Comparison of ENCODE assay signal across 9 mouse cellular contexts in the genomic region with DNA sequence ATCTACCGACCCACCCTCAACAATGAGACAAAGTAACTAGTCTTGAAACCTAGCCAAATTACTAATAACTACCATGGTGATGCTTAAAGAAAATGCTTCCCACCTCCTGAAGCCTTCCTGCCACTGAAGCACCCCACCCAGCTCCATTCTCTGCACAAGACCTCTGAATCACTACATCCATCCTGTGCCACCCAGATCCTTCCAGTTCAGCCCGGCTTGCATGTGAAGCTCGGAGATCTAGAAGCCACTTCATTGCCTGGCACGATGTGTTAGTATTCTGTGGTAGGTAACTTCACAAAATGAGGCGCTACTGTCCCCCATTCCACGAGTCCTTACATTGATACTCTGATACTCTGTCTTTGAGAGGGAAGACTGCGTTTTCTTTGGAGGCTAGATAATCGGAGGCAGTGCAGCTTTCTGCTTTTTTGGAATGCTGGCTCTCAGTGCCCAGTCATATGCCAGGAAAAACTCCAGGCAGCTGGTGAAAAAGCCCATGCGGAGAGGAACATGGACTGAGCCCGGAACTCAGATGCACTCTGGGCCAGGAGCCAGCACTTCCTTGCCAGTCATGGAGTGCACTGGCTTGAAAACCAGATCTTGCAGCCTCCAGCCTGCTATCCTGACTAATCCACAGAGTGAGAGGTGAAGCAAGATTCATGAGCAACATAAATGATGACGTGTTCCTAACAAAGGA. TPM values are rescaled to one million over a fixed set of nuclear protein-coding genes. Genes with fewer than 3 reads are reported as not detected.
A peak's percentile ranks its signal among the peaks of the same experiment; 100 is the strongest.
DNase-seq lines count a peak whose midpoint lies in the region; ATAC-seq lines count a peak whose summit lies in the region.
"Had no signal": no experiment of that assay in that cellular context is flagged by ENCODE, and none has a peak within 500 bp of the region (broad histone marks: within the 10 kb centered on the region; RNA-seq: fewer than 3 reads in every experiment).

No protein-coding gene starts in this region.

- H3K9me3 ChIP-seq in embryonic facial prominence, embryonic 14.5 days (ENCODE audit: control insufficient read depth, low read length), result no peaks in the 10 kb centered on the region
- H3K9me3 ChIP-seq in embryonic facial prominence, embryonic 10.5 days, result no peaks in the 10 kb centered on the region
- no peaks in the 10 kb centered on the region for H3K9me3 ChIP-seq in heart, embryonic 15.5 days (replicated peaks)
- H3K9me3 ChIP-seq: limb, embryonic 12.5 days had no signal

- DNase-seq in embryonic facial prominence, embryonic 14.5 days (ENCODE audit: low spot score), result peak; percentile 26
- DNase-seq in embryonic facial prominence, embryonic 10.5 days (ENCODE audit: low spot score), result no peak
- peak; percentile 47 for DNase-seq in 3134 (ENCODE audit: extremely low read depth, insufficient read length, low spot score)
- DNase-seq in cerebellum, postnatal 14 days, result peak; percentile 99 to 100
- peak; percentile 45 for DNase-seq in left cerebral cortex, adult 11 months (ENCODE audit: low spot score)
- peak; percentile 77 for DNase-seq in telencephalon, adult 2 months (ENCODE audit: low read depth, low spot score)
- DNase-seq in embryo, embryonic 11 days, result no peak

- WGBS in embryonic facial prominence, embryonic 14.5 days, result 88% methylated on average over 11 of the region's 11 CpGs
- 92% methylated on average over 11 of the region's 11 CpGs for WGBS in embryonic facial prominence, embryonic 10.5 days
- WGBS in heart, embryonic 15.5 days, result 69% methylated on average over 11 of the region's 11 CpGs

- no peak overlapping the region for H3K4me2 ChIP-seq in embryonic facial prominence, embryonic 14.5 days (ENCODE audit: low read depth, low read length)
- H3K4me2 ChIP-seq in heart, embryonic 15.5 days, result 0 out of 2 replicates have a peak overlapping the region, but pooled peaks have one; percentile 13
- H3K4me2 ChIP-seq: limb, embryonic 12.5 days had no signal

- no peak for ATAC-seq in embryonic facial prominence, embryonic 14.5 days (ENCODE audit: low read depth)
- no peak for ATAC-seq in heart, embryonic 15.5 days (replicated peaks; ENCODE audit: insufficient number of reproducible peaks, insufficient read depth, low FRiP score, low read depth)

- H3K27me3 ChIP-seq in embryonic facial prominence, embryonic 14.5 days (replicated peaks; ENCODE audit: control insufficient read depth, insufficient read depth, low read length), result no peaks in the 10 kb centered on the region
- H3K27me3 ChIP-seq in embryonic facial prominence, embryonic 10.5 days (replicated peaks; ENCODE audit: low read depth, poor library complexity, severe bottlenecking), result no peaks in the 10 kb centered on the region
- H3K27me3 ChIP-seq in heart, embryonic 15.5 days, result no peaks in the 10 kb centered on the region
- H3K27me3 ChIP-seq: limb, embryonic 12.5 days had no signal

- no peak overlapping the region for H3K4me3 ChIP-seq in embryonic facial prominence, embryonic 14.5 days (ENCODE audit: low read depth, low read length)
- H3K4me3 ChIP-seq in embryonic facial prominence, embryonic 10.5 days, result no peak overlapping the region
- H3K4me3 ChIP-seq in heart, embryonic 15.5 days, result no peak overlapping the region
- H3K4me3 ChIP-seq: limb, embryonic 12.5 days had no signal

- no peaks in the 10 kb centered on the region for H3K4me1 ChIP-seq in embryonic facial prominence, embryonic 14.5 days (ENCODE audit: control insufficient read depth, insufficient read depth, low read length)
- peaks cover 7% of the 10 kb centered on the region for H3K4me1 ChIP-seq in embryonic facial prominence, embryonic 10.5 days
- peaks cover 5% of the 10 kb centered on the region; the same call in 1 of the 2 replicates for H3K4me1 ChIP-seq in heart, embryonic 15.5 days (replicated peaks)
- H3K4me1 ChIP-seq: limb, embryonic 12.5 days had no signal

- H3K36me3 ChIP-seq in embryonic facial prominence, embryonic 14.5 days (ENCODE audit: control insufficient read depth, insufficient read depth, low read length), result no peaks in the 10 kb centered on the region
- no peaks in the 10 kb centered on the region for H3K36me3 ChIP-seq in embryonic facial prominence, embryonic 10.5 days (replicated peaks)
- no peaks in the 10 kb centered on the region for H3K36me3 ChIP-seq in heart, embryonic 15.5 days
- H3K36me3 ChIP-seq: limb, embryonic 12.5 days had no signal

- H3K27ac ChIP-seq in embryonic facial prominence, embryonic 14.5 days (replicated peaks; ENCODE audit: low read depth, low read length), result no peak overlapping the region
- H3K27ac ChIP-seq in embryonic facial prominence, embryonic 10.5 days (replicated peaks), result no peak overlapping the region
- H3K27ac ChIP-seq in heart, embryonic 15.5 days, result peak overlapping the region; percentile 40
- H3K27ac ChIP-seq: limb, embryonic 12.5 days had no signal

- H3K9ac ChIP-seq in embryonic facial prominence, embryonic 14.5 days (ENCODE audit: low read depth, low read length), result no peak overlapping the region
- H3K9ac ChIP-seq in heart, embryonic 15.5 days, result no peak overlapping the region
- H3K9ac ChIP-seq: limb, embryonic 12.5 days had no signal

RNA-seq across cellular contexts. Expression of a gene that starts 16.5 kb away (rescaled TPM):
- 23.4 and 24.3 TPM in 2 replicates for polyA plus RNA-seq in embryonic facial prominence, embryonic 14.5 days (2014; fragmentation: Nextera tagmentation; extraction: Ambion mirVana)
- polyA plus RNA-seq in embryonic facial prominence, embryonic 10.5 days (2016; fragmentation: Nextera tagmentation; extraction: Ambion mirVana), result 24.9 and 25.2 TPM in 2 replicates
- polyA plus RNA-seq in heart, embryonic 15.5 days (2015; fragmentation: Nextera tagmentation; extraction: Ambion mirVana), result 13.9 and 15.5 TPM in 2 replicates

RNA-seq across cellular contexts. Expression of a gene that starts 38.0 kb away (rescaled TPM):
- polyA plus RNA-seq in embryonic facial prominence, embryonic 14.5 days (2014; fragmentation: Nextera tagmentation; extraction: Ambion mirVana), result 17.2 and 21.6 TPM in 2 replicates
- polyA plus RNA-seq in embryonic facial prominence, embryonic 10.5 days (2016; fragmentation: Nextera tagmentation; extraction: Ambion mirVana), result 23.7 and 24.0 TPM in 2 replicates
- 13.8 and 14.5 TPM in 2 replicates for polyA plus RNA-seq in heart, embryonic 15.5 days (2015; fragmentation: Nextera tagmentation; extraction: Ambion mirVana)

Comparison
In these comparisons a context has a peak if more than half of its experiments do, and no peak if none do; other contexts are left out.
1. DNase-seq: peak in embryonic facial prominence, embryonic 14.5 days (single experiment), 3134 (single experiment), cerebellum, postnatal 14 days (2 of 2), left cerebral cortex, adult 11 months (single experiment) and telencephalon, adult 2 months (single experiment); none in embryonic facial prominence, embryonic 10.5 days (single experiment) and embryo, embryonic 11 days (single experiment).